Mouse (Mus musculus) right cerebral cortex, postnatal 36 days (tissue): ENCODE measurements at regions not wholly inside any gene's neighbourhood (a gene's known extent, or its start where the extent isn't known, plus 50 kb on each side); places are given as distances from the start of the nearest gene placed in this dataset.

Experiments used
- DNase-seq, 2 experiments: peaks; one replicate each; pipeline ENCODE4 v3.0.0; 2022; ENCODE audit warnings: low spot score in 2 of 2, mixed read lengths in 1 of 2

DNA sequence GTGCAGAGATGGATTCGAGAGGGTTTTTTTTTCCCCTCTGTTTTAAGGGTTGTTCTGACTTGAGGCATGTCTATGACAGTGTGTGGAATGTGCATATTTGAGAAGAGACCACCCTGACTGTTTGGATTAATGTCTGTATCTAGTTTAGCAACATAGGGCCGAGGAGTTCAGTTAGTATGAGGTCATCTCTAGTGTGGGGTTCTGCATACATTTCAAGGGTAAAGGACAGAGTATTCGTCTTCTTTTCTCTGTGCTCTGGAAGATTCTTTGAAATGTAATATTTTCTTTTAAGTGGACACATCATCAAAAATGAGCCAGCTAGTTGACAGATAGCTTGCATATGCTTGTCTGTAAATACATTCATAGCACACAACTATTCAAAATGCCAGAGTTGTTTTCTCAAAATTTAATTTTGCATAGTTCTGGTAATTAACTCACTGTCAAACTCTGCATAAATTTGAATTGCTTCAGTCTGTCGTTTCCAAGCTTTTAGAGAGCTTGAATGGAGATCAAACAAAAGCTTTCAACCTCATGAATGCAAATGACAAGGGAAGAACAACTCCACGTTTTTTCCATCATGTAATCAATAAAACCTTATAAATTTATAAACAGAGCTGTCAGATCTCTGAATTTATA lies 415.5 kb downstream of the Adamts20 start:
- no peak for DNase-seq

DNA sequence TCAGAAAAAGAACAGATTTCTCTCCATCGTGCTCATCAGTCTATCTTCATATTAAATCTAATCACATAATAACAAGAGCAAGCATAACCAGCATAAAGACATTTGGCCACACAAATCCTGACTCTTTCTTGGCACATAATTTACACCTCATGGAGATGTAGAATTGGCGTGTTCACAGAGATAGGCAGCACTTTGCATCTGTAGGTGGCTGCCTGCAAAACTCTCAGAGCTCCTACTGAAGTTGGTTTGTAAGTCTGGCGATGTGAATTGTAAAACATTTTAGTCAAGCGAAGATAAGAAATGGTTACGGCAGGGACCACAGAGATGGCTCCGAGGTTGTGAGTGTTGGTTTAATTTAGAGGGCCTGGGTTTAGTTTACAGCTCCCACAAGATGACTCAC lies 419.0 kb downstream of the Adamts20 start:
- peak in 1 of 2 experiments; percentile 35 for DNase-seq

DNA sequence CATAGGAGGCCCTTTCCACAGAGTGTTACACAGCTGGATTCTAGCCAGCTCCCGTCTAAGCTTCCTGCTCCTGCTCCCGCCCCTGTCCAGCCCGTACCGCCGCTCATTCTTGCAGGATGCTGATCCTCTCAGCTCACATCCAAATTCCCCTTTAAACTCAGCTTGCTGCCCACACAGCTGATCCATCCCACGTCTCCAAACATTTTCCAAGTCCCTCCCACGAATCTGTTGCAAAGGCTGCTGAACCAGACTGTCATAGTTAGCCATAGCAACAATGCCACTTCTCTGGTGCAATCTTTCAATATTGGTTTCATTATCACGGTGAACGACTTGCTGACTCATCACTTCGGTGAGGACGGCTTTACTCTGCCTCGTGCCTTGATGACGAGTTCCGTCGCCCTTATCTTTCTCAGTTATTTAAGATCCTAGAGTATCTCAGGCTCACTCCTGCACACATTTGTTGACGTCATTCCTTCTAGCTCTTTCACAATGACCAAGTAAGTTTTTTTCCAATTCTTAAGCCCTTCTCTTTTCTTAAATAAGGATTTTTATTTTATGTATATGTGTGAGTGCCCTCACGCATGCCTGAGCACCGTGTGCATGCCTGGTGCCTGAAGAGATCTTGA lies 420.0 kb downstream of the Adamts20 start:
- peak in 1 of 2 experiments; percentile 20 for DNase-seq

DNA sequence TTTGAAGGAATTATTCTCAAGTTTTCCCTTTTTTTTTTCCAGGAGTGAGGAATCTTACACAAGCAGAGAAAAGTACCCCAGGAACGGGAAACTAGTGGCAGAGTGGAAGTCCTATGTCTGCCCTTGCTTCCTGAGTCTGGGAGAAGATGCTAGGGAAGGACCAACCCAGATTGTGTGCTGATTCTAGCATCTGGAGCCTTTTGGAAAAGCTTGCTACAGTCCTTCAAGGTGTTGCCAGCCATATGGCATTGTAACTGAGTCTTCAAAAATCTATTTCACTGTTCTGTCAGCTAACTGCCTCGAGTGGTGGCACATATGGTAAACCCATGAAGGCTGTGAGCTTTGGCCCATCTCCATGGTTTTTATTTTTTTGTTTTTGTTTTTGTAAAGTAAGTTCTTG lies 432.3 kb downstream of the Adamts20 start:
- DNase-seq = peak in 1 of 2 experiments; percentile 35

DNA sequence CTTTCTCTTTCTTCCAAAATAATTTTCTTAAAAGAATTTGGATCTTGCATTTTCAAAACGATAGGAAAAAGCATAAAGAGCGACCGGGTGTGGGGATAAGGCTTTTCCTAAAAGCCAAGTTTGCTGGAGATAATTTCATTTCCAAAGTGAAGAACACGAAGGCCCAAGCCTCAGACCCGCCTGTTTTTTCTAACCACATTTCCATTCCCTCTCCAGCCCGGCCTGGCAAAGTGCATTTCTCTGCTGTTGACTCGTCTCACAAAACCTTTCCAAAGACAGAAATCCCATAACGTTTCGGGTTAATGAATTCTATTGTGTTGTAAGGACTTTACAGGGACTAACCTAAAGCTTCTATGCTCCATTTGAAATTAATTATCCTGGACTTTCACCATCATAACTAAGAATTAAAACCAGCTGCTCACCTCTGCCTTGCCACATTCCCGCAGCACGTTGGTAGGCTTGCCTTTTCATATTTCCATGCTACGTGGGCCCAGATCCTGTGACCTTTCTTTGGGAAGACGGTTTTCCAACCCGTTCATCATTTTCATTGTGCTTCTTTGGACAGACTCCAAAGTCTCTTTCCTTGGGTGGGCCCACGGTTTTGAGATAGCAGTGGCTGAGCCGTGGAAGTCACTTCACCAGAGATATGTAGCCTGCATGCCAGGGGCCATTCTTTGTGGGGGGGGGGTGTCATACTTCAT lies 430.5 kb upstream of the Prickle1 start:
- DNase-seq = no peak

DNA sequence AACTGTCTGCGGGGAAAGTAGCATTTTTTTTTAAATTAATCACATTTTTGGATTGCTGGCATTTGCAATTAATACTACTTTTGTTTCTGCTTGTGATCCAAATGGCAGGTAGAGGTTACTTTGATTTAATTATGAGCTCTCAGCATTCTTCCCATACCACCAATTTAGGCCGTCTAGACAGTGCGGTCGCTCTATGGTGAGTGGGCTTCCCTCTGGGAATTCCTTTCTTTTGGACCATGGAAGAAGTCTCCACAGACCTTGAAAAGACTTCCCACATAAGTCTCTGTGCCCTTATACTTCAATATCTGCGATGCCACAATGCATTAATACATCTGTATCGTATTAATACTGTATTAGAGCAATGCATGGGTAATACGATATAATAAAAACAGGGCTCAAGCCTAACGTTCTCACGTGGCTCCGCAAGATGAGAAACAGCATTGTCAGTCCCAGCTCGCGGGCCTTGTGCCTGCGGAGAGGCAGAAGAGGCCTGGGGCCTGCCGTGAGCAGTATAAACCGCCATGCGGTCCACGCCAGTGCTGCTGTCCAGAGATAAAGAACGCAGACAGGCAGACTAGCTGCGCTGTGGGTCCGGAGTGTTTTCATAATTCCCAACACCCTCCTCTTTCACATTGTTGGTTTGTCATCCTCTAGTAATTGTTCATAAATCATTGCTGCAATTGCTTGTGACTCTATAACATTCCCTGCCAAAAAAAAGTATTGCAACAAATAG lies 429.7 kb upstream of the Prickle1 start:
- DNase-seq = no peak

DNA sequence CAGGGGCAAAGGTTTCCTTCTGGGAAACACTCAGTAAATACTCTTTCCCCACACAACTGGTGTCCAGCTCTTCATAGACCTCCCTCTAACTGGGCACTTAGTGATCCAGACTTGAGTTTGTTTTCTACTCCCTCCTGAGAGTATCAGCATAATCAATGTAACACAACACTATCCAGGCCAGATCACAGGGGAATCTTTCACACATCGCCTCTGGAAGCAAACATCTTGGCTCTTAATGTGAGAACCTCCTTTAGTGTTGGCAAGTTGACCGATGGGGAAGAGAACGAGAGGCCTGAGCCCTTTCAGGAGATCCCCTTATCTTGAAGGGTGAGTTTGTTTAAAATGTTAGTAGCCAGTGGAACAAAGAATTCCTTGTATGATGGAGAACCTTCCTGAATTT lies 429.1 kb upstream of the Prickle1 start:
- DNase-seq = no peak

DNA sequence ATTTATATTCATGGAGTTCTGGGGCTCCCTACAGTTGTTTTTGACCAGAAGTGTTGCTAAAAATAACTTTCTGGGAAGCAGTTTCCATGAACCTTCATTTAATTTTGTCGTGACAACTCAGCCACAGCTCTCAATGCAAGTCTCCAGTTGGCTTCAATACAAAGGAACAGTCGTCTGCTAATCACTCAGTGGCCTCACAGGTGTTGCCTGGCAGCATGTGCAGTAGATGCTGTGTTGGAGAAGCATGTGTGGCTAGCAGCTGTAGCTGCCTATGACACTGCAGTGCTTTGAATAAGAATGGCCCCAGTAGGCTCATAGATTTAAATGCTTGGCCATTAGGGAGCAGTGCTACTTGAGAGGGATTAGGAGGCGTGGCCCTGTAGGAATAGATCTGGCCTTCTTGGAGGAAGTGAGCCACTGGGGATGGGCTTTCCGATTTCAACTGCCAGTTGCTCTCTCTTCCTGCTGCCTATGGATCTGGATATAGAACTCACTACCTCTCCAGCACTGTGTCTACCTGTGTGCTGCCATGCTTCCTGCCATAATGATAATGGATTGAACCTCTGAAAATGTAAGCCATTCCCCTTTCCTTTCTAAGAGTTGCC lies 428.5 kb upstream of the Prickle1 start:
- no peak for DNase-seq

DNA sequence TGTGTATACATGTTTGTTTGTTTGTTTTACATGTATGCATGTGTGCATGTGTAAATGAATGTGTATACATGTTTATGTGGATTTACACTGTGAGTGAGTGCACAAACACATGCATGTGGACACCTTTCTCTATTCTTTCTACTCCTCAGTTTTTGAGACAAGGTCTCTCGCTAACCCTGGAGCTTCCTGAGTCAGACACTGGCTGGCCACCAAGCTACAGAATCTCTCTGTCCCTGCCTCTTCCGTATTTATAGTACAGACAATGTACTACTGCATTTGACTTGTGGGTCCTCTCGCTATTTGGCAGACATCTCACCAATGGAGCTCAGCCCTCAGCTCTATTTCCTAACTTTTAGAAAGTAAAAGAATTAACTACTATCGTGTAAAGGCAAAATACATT lies 427.8 kb upstream of the Prickle1 start:
- DNase-seq = no peak

DNA sequence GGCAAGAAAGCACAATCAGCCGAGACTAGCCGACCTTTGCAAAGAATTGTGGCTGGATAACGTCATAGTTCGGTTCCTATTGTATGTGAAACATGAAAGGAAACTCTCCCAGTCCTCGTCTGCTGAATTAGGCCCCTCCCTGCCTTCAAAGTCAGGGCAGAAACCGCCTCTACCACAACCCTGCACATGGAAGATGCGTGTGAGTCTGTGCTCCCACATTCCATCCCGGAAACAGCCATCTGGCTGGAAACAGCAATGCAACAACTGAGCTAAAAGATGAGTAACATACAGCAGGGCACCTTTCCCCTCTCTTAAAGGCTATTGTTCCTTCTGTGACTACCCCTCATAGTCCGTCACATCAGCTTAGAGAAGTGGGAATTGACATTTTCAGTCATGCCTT lies 422.1 kb upstream of the Prickle1 start:
- DNase-seq = peak in 1 of 2 experiments; percentile 23

DNA sequence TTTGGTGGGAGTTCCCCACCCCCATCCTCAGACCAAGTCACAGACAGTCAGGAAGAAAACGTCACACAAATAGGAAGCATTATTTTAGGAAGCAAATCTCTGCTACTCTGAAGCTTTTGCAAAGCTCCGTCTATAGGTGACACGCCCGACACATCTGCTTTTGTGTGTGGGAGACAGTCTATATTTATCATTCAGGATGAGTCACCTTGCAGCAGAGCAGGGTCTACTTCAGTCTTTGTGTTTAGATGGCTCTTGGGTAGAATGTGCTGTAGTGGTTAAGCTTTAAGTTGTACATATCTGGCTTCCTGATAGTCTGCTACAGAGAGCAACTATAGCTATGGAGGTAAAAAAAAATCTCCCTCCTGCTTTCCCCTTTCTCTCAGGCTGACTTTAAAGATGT lies 415.8 kb upstream of the Prickle1 start:
- DNase-seq = peak; percentile 38 to 41

DNA sequence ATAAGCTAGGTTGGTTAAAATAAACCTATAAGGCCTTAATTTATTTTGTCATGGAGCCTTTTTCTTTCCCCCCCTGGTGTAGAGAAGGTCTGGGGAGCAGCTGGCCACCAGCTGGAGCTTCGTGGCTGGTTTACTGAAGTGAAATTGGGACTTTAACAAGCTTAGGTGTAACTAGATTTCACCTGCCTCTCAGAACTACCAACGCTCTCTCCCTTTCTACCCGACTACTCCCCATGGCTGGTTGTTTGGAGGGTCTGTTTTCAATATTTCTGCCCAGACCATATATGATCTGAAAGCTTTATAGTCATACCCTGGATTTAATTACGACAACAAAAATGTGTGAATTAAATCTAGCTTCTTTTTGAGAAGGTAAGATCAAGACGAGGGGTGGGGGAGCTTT lies 410.4 kb upstream of the Prickle1 start:
- no peak for DNase-seq

DNA sequence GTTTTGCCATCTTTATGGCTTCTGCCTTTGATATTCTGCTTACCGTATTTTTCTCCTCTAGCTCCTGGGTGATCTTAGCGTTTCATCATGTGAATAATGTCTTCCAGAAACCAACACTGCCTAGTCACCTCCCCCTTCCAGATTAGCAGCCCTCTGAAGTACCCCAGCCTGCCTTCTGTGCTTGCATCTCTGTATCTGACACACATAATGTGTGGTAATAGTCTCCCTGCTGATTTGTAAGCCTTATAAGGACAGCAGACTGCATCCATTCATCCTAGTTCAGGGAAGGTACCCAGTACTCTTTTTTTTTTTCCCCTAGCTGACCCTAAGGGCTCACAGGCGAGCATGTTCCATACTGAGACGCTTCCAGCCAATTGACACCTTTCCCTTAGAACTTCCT lies 409.2 kb upstream of the Prickle1 start:
- no peak for DNase-seq

DNA sequence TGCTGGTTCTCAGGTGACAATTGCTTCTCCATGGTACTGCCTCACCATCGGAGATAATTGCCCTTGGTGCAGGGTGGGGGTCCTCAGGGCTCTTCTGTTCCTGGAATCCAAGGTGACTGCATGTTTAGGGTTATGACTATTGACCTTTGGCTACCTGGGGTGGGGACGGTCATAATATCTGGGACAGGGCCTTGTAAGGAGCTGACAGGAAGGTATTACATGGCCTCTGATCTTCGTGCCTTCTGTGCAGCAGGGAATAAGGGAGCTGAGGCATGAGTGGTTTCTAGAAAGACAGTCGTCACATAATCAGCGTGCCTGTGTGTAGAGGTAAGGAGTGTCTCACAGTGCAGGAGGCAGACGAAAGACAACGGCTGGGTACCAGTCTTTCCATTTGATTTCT lies 407.5 kb upstream of the Prickle1 start:
- DNase-seq = no peak

DNA sequence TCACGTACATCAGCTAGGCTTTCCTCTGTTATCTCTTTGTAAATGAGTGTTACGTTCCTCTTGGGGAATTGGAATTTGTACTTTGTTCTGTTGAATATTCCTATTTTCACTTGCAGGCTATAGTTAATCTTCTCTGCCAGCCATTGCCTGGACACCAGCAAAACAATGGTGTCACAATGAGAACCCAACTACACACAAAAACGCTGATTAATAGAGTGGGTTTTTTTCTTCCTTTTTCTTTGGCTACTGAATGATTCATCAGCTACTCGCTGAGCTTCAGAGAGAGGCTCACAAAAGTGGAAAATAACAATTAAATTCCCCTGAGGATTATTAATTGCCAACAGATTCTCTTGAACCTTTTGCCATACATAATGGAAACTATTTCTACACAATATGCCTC lies 398.9 kb upstream of the Prickle1 start:
- DNase-seq = no peak

DNA sequence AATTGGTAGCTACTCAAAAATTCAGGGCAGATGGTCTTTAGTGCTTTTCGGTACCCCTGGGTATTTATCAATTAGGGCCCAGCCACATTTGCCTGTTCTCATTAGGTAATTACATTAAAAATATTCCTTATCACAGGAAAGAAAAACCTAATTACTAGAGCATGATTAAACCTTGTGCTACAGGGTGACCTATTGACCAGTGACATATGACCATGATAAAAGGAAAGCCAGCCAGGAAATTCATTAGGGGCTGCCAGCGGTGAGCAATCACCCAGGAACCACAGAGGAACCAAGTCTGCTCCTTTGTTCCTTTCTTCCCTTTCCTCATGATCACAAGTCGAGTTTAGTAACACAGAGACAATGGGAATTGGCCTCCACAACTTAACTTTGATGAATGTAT lies 394.4 kb upstream of the Prickle1 start:
- DNase-seq = no peak

DNA sequence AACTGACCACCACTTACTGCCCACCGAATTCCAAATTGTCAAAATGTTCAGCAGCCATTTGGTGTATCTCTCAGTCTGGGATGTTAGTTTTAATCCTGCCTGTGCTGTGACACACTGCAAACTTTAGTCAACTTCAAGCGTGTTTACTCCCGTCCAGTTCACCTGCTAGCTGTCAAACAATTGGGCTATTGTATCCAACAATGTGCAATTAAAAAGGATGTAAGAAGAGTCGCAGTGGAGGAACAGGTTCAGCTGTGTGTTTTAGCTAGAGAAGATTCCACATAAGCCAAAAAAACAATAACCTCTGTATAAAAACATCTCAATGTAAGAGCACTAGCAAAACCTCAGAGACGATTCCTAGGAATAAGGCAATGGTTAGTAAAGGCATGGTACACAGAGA lies 392.7 kb upstream of the Prickle1 start:
- no peak for DNase-seq

DNA sequence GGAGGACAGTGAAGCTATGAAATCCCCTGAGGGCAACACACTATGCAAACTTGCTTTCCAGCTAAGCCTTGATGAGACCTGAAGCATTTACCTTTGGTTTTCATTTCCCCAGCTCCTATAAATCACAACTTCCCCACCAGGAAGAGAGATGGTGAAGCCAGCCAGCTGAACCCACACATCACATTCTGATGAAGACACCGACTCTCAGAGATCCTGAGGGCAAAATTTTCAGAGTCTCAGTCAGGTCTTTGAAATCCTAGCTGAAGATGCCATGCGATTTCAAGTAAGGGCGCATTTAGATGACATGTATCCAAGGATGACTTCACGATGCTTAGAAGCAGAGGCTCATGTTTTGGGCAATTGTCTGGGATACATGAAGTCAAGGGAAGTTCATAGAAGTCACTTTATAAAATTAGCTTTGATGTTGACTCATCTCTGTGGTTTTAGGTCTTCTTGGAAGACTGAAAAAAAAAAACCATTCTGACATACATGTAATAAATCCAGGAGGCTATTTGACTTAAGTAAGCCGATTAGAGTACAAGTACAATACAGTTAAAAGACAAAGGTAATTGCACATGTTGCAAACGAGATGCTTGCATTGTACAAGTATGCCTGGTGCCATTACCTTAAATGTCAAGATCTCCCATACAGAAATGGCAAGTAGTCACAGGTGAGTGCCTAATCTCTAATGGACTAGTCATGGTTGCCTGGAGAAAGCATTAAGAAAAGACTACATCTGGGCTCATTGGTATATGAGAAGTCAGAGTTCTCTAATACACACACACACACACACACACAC lies 391.1 kb upstream of the Prickle1 start:
- DNase-seq = no peak

DNA sequence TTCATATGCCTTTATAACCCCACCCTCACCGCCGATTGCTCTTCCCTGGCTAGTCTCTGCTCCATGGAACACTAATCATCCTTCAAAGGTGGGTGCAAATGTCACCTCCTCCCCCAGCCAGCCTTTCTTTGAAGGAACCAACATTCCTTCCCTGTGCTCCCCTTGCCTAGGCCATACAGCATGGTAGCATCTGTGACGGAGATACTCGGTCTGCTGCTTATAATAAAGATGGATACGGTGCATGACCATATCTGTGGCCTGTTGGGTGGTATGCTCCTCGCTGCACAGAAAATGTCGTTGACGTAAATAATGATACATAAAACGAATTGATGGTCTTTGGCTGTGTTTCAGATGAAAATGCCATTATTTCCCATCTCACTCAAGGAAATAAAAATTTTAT lies 386.4 kb upstream of the Prickle1 start:
- DNase-seq = no peak

DNA sequence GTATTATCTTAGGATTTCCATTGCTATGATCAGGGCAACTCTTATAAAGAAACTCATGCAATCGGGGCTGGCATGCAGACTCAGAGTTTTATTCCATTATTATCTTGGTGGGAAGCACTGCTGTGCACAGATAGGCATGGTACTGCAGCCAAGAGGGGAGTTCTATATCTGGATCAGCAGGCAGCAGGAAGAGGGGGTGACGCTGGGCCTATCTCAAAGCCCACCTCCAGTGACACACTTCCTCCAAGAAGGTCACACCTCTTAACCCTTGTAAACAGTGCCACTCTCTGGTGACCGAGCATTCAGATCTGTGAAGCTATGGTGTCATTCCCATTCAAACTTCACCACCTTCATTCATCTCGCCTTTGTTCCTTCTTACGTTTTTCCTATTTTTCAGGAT lies 381.8 kb upstream of the Prickle1 start:
- DNase-seq = no peak

DNA sequence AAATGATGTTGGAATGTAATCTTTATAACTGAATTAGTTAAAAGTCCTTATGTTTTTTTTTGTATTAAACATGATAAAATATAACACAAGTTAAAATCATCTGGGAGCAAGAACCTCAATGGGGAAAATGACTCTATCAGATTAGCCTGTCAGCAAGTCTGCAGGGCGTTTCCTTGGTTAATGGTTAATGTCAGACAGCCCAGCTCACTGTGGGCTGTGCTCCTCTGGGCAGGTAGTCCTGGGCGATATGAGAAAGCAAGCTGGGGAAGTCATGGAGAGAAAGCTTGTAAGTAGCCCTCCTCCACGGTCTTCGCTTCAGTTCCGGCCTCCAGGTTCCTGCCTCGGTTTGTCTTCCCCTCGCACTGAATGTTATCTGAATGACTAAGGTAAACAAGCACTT lies 379.0 kb upstream of the Prickle1 start:
- DNase-seq = no peak
